ENCODE assay signal across 23 mouse cellular contexts in genomic region chr17:36229046-36229445, GRCm38 (mm10). TPM values are rescaled to one million over a fixed set of nuclear protein-coding genes. Genes with fewer than 3 reads are reported as not detected.
A peak's percentile ranks its signal among the peaks of the same experiment; 100 is the strongest.
DNase-seq lines count a peak whose midpoint lies in the region; ATAC-seq and TF ChIP-seq lines count a peak whose summit lies in the region.
"Had no signal": no experiment of that assay in that cellular context is flagged by ENCODE, and none has a peak within 500 bp of the region (broad histone marks: within the 10 kb centered on the region; RNA-seq: fewer than 3 reads in every experiment).

No protein-coding gene starts in this region.

- H3K4me3 ChIP-seq in megakaryocyte, embryonic 14.5 days (replicated peaks): peak overlapping the region; percentile 56
- no peak overlapping the region for H3K4me3 ChIP-seq in kidney, adult 2 months (ENCODE audit: insufficient read depth, low read depth, low read length)
- H3K4me3 ChIP-seq: hindbrain, embryonic 10.5 days; kidney, embryonic 15.5 days; limb, embryonic 10.5 days; liver, embryonic 13.5 days; lung, embryonic 15.5 days had no signal

- TF ChIP-seq CTCF in kidney, adult 2 months (conservative IDR thresholded peaks at IDR 0.05; ENCODE audit: insufficient read depth, insufficient read length, low read depth, low read length): no peak

- 11% methylated on average over 4 of the region's 5 CpGs for WGBS in kidney, adult 2 months

- H3K4me1 ChIP-seq in megakaryocyte, embryonic 14.5 days: peaks cover 6% of the 10 kb centered on the region; the same call in 1 of the 2 replicates
- no peaks in the 10 kb centered on the region for H3K4me1 ChIP-seq in kidney, adult 2 months (ENCODE audit: control insufficient read depth, insufficient read depth, low read length)
- H3K4me1 ChIP-seq: kidney, embryonic 15.5 days; liver, embryonic 13.5 days had no signal

- H3K9me3 ChIP-seq in megakaryocyte, embryonic 14.5 days: peaks cover 7% of the 10 kb centered on the region; the same call in 1 of the 2 replicates
- H3K9me3 ChIP-seq: G1E; hindbrain, embryonic 10.5 days; kidney, embryonic 15.5 days; limb, embryonic 10.5 days; liver, embryonic 13.5 days; lung, embryonic 15.5 days had no signal

- no peak for TF ChIP-seq POLR2A in kidney, adult 2 months (IDR thresholded peaks at IDR 0.05; ENCODE audit: low read depth, low read length)

- H3K36me3 ChIP-seq in megakaryocyte, embryonic 14.5 days (replicated peaks; ENCODE audit: low read length): no peaks in the 10 kb centered on the region
- H3K36me3 ChIP-seq in splenic B cell, adult 2 months (ENCODE audit: control insufficient read depth, insufficient read depth, low read length, poor library complexity, severe bottlenecking): no peaks in the 10 kb centered on the region
- H3K36me3 ChIP-seq in kidney, adult 2 months (ENCODE audit: control insufficient read depth, insufficient read depth, low read length): no peaks in the 10 kb centered on the region
- H3K36me3 ChIP-seq: G1E; hindbrain, embryonic 10.5 days; kidney, embryonic 15.5 days; limb, embryonic 10.5 days; liver, embryonic 13.5 days; lung, embryonic 15.5 days had no signal

- ATAC-seq in megakaryocyte, adult 5-6 weeks (ENCODE audit: poor library complexity, severe bottlenecking): no peak
- ATAC-seq in activated CD4-positive, CD25-positive, alpha-beta regulatory T cell, adult 4 months: peak; percentile 30

- no peak overlapping the region for H3K27ac ChIP-seq in kidney, adult 2 months (ENCODE audit: insufficient read depth, low read depth, low read length)
- H3K27ac ChIP-seq: hindbrain, embryonic 10.5 days; kidney, embryonic 15.5 days; limb, embryonic 10.5 days; liver, embryonic 13.5 days; lung, embryonic 15.5 days had no signal

- H3K27me3 ChIP-seq in megakaryocyte, embryonic 14.5 days (replicated peaks): peaks cover 34% of the 10 kb centered on the region
- H3K27me3 ChIP-seq in splenic B cell, adult 2 months (ENCODE audit: control insufficient read depth, insufficient read depth, low read length, poor library complexity, severe bottlenecking): peaks cover 1% of the 10 kb centered on the region; the same call in 1 of the 2 replicates
- H3K27me3 ChIP-seq in kidney, adult 2 months (replicated peaks; ENCODE audit: control insufficient read depth, insufficient read depth, low read length): no peaks in the 10 kb centered on the region

- peak; percentile 37 for DNase-seq in splenic B cell, adult 2 months (ENCODE audit: low read depth, low spot score)
- no peak for DNase-seq in right cerebral cortex, postnatal 25 days
- no peak for DNase-seq in kidney, adult 2 months
- DNase-seq in layer of hippocampus, postnatal 36 days: no peak
- DNase-seq: adrenal gland, adult 8-10 months; cerebellum, adult 18-20 months; heart, adult 18-20 months; liver, embryonic 13.5 days; right cerebral cortex, postnatal 4 days had no signal

RNA-seq across cellular contexts. Expression of gene Rpp21, which starts 28.8 kb away (rescaled TPM):
- 81.8 and 103 TPM in 2 replicates for polyA plus RNA-seq in megakaryocyte, embryonic 14.5 days (2012; ENCODE audit: insufficient read depth, low replicate concordance)
- 77.4 and 79.9 TPM in 2 replicates for total RNA-seq in megakaryocyte, adult 5-6 weeks (2015)
- total RNA-seq in megakaryocyte, adult 5-6 weeks (2017): 54.1 and 74.4 TPM in 2 replicates
- polyA plus RNA-seq in activated CD4-positive, CD25-positive, alpha-beta regulatory T cell, adult 4 months (2017; shearing (Covaris generic)): 100 to 1,000 TPM; 178 to 195 TPM
- polyA plus RNA-seq in kidney, adult 2 months (2012; rRNA removed): 101 and 122 TPM in 2 replicates
- total RNA-seq in layer of hippocampus, postnatal 36 days (2021): 10 to 100 TPM; 43.3 to 44.5 TPM

RNA-seq across cellular contexts. Expression of gene H2-T3, which starts 39.0 kb away (rescaled TPM):
- polyA plus RNA-seq in megakaryocyte, embryonic 14.5 days (2012; ENCODE audit: insufficient read depth, low replicate concordance): not detected in 2 replicates
- total RNA-seq in megakaryocyte, adult 5-6 weeks (2015): not detected in 2 replicates
- total RNA-seq in megakaryocyte, adult 5-6 weeks (2017): not detected in 2 replicates
- 1 to 10 TPM in 1 of 2 experiments, not detected in 1; 5.7 TPM for polyA plus RNA-seq in activated CD4-positive, CD25-positive, alpha-beta regulatory T cell, adult 4 months (2017; shearing (Covaris generic))
- polyA plus RNA-seq in kidney, adult 2 months (2012; rRNA removed): not detected in 2 replicates
- total RNA-seq in layer of hippocampus, postnatal 36 days (2021): not detected
- total RNA-seq: adrenal gland, adult 8-10 months; gastrocnemius, adult 8-10 months; heart, adult 18-20 months; megakaryocyte-erythroid progenitor cell, adult 5-6 weeks had no signal
- polyA plus RNA-seq: embryonic facial prominence, embryonic 11.5 days; G1E; hindbrain, embryonic 10.5 days; kidney, embryonic 15.5 days; limb, embryonic 10.5 days; liver, embryonic 13.5 days; neural tube, embryonic 14.5 days had no signal

RNA-seq across cellular contexts. Expression of gene Trim39, which starts 43.0 kb away (rescaled TPM):
- polyA plus RNA-seq in megakaryocyte, embryonic 14.5 days (2012; ENCODE audit: insufficient read depth, low replicate concordance): 2.5 TPM in 2 replicates
- total RNA-seq in megakaryocyte, adult 5-6 weeks (2015): 9.6 and 12.0 TPM in 2 replicates
- 18.2 and 18.5 TPM in 2 replicates for total RNA-seq in megakaryocyte, adult 5-6 weeks (2017)
- 10 to 100 TPM in 1 of 2 experiments, 1 to 10 TPM in 1; 9.2 to 13.2 TPM for polyA plus RNA-seq in activated CD4-positive, CD25-positive, alpha-beta regulatory T cell, adult 4 months (2017; shearing (Covaris generic))
- 11.1 and 11.4 TPM in 2 replicates for polyA plus RNA-seq in kidney, adult 2 months (2012; rRNA removed)
- 10 to 100 TPM; 21.2 to 23.7 TPM for total RNA-seq in layer of hippocampus, postnatal 36 days (2021)

RNA-seq across cellular contexts. Expression of gene H2-M10.2, which starts 57.2 kb away (rescaled TPM):
- not detected in 2 replicates for polyA plus RNA-seq in megakaryocyte, embryonic 14.5 days (2012; ENCODE audit: insufficient read depth, low replicate concordance)
- total RNA-seq in megakaryocyte, adult 5-6 weeks (2015): not detected in 2 replicates
- not detected in 2 replicates for total RNA-seq in megakaryocyte, adult 5-6 weeks (2017)
- polyA plus RNA-seq in activated CD4-positive, CD25-positive, alpha-beta regulatory T cell, adult 4 months (2017; shearing (Covaris generic)): not detected
- not detected in 2 replicates for polyA plus RNA-seq in kidney, adult 2 months (2012; rRNA removed)
- not detected for total RNA-seq in layer of hippocampus, postnatal 36 days (2021)
- total RNA-seq: adrenal gland, adult 8-10 months; G1E; gastrocnemius, adult 8-10 months; heart, adult 18-20 months; megakaryocyte-erythroid progenitor cell, adult 5-6 weeks had no signal
- polyA plus RNA-seq: embryonic facial prominence, embryonic 11.5 days; G1E; heart, embryonic 16.5 days; intestine, embryonic 14.5 days; liver, embryonic 13.5 days had no signal
